Mouse (Mus musculus): ENCODE measurements around the gene Six1.
"Not testable (repeated sequence)": the region's sequence is repeated elsewhere in the genome, so short reads cannot be mapped to it uniquely, and the experiment has no call there.

Six1 gene

DNA sequence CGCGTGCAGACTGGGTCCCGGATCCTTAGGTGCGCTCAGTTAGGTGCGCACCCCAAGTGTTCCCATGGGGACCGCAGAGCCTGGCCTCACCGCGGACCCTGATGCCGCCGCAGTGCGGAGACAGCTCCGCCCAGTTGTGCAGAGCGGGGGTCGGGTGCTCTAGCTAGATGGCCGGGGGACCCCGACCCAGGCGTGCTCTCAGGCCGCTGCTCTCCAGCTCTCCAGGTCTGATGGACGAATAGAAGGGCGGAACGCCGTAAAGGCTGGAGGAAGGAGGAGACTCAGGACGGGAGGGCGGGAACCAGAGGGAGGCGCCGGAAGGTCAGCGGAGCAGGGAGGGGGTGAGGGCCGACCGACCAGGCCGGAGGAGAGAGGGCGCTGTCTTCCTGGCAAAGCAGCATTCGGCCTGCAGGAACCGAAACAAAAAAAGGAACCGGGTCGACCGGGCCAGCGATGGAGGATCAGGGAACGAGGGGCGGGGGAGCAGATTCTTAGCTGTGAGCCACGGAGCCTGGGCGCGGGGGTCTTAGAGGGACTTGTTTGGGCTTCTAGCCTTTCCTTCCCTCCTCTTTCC, at the start of gene Six1:
Six1 (minus strand) TSS at position 220 of the 574 bp plus-strand sequence.
- no peak for DNase-seq (ENCODE audit: low spot score in 2 of 2)

DNA sequence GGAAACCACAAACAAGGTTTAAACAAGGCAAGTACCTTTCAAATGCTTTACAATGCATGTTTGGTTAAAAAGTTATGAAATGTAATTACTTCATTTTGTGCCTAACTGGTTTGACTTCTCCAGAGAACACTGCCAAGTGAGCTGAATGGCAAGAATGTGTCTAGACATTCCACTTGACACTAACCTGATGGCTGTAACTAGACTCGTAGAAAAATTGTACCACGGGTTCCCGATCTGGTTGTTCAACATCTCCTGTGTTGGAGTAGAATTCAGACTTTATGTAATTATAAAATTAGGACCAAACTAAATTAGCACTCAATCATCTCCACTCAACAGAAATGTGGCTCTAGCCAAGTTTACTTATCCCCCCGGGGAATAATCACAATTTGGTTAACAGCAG, 44.9 kb upstream of the Six1 start:
- DNase-seq (ENCODE audit: low spot score in 2 of 2): no peak

DNA sequence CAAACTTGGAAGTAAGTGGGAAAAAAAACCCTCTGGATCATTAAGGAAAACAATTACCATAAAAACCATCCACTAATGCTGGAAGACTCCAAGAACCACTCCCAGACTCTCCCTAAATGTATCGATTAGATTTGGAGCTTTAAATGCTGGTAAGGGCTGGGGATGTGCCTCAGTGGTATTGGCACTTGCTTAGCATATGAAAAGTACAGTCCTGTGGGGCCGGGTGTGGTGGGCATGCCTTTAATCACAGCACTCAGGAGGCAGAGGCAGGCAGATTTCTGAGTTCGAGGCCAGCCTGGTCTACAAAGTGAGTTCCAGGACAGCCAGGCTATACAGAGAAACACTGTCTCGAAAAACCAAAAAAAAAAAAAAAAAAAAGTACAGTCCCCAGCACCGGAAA, 42.5 kb upstream of the Six1 start:
- DNase-seq (ENCODE audit: low spot score in 2 of 2): not testable (repeated sequence)

DNA sequence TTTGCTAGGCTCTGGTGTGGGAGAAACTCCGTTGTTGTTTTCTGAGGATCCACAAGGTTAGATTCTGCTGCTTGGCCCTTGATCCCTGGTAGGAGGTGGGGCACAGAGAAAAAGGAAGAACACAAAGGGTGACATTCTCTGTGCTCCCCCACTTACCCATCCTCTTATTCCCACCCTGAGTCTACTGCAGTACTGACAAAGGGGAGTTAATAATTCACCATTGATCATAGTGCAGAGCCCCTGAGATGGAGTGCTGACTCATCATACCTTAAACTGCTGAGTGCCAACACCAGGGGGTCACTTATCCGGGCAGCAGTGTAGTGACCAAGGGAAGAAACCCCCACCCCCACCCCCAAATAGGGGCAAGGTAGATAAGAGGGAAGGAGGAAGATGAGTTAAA, 40.9 kb upstream of the Six1 start:
- no peak for DNase-seq (ENCODE audit: low spot score in 2 of 2)

DNA sequence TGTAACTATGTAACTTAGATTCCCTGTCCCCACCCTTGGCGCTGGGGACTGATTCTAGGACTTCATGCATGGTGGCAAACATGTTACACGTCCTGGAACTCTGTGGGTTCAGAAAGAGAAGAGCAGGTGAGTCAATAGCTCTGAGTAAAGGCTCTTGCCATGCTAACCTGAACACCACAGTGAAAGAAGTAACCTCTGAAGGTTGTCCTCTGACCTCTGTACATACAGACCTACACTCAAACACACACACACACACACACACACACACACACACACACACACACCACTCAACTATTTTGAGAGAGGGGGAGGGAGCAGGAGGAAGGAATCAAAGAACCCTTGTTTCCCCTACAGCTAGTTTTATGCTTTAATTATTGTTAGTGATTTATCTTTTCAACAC, 40.5 kb upstream of the Six1 start:
- no peak for DNase-seq (ENCODE audit: low spot score in 2 of 2)

DNA sequence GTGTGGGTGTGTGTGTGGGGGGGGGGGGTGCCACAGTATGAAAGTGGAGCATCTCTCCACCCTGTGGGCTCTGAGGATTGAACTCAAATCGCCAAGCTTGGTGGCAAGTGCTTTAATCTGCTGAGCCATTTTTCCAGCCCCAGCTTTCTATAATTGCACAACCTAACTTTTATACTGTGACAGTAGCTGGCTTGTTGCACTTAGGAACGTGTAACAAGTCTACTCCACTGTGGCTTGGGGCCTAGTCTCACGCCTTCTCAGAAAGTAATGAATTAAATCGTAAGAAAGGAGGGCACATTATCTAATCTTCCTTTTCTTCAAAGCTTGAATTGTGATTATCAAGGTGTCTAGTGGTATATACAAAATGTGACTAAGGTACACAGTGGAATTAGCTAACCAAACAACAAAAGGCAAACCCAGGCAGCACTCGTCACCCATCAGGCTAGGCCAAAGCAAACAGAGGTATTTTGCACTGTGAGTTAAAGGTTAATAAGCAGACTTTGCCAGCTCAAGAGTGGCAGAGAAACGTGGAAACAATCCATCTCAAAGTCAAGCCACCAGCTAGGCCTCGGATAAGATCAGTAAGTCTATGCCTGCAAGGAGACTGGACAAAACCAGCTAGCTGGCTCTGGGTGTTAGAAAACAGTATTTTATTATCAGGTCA, 37.1 kb upstream of the Six1 start:
- no peak for DNase-seq (ENCODE audit: low spot score in 2 of 2)

DNA sequence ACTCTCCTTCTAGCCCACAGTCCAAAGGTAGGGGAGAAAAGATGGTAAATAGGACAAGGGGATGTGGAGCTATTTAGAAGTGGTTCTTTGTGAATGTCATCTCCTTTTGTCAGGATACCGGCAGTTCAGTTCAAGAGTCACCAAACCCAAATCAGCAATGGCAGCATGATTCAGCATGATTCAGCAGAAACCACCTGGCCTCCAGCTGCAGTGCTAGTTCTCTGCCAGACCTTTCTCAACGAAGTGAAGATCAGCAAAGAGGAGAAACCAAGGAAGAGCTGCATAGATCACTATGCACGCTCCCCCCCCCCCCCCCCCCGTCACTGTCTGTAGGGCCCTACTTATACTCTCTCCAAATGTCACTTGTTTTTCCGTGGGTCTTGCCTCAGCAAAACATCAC, 35.2 kb upstream of the Six1 start:
- peak in 1 of 2 experiments; percentile 39 for DNase-seq (ENCODE audit: low spot score in 2 of 2)

- no peak for DNase-seq (ENCODE audit: low spot score in 2 of 2)
These were observed 34.8 kb upstream of the Six1 start for GRCm38 (mm10) chr12:73088500-73088899.

DNA sequence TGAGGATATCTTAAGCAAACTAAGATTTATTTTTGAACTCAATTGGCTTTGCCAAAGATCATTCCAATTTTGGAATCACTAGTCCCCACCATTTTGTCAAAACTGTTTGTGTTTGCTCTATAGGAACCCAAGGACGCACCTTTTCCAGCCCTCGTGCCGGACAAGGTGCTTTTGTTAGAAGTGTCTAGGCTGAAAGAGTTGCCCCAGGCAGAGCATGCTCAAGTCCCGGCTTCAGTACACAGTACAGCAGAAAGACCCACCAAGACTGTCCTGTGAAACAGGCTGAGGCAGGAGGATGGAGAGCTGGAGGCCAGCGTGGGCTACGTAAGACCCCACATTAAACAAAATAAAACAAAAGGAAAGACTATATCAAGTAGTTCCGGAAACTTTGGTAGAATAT, 33.4 kb upstream of the Six1 start:
- DNase-seq (ENCODE audit: low spot score in 2 of 2): no peak

GRCm38 (mm10) chr12:73085739-73086630, 32.3 kb upstream of the Six1 start:
- no peak for DNase-seq (ENCODE audit: low spot score in 2 of 2)

GRCm38 (mm10) chr12:73083773-73084172, 30.1 kb upstream of the Six1 start:
- no peak for DNase-seq (ENCODE audit: low spot score in 2 of 2)

DNA sequence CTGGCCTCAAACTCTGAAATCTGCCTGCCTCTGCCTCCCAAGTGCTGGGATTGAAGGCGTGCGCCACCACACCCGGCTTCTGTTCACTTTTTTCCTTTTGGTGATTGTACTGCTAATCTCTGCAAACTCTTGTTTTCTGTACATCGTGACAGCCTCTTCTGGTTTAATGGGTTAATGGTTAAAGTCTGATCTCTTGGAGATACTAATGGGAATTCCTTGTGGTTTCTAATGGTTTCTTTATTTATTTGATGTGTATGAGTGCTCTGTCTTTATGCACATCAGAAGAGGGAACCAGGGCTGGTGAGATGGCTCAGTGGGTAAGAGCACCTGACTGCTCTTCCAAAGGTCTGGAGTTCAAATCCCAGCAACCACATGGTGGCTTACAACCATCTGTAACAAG, 28.1 kb upstream of the Six1 start:
- DNase-seq (ENCODE audit: low spot score in 2 of 2): not testable (repeated sequence)

DNA sequence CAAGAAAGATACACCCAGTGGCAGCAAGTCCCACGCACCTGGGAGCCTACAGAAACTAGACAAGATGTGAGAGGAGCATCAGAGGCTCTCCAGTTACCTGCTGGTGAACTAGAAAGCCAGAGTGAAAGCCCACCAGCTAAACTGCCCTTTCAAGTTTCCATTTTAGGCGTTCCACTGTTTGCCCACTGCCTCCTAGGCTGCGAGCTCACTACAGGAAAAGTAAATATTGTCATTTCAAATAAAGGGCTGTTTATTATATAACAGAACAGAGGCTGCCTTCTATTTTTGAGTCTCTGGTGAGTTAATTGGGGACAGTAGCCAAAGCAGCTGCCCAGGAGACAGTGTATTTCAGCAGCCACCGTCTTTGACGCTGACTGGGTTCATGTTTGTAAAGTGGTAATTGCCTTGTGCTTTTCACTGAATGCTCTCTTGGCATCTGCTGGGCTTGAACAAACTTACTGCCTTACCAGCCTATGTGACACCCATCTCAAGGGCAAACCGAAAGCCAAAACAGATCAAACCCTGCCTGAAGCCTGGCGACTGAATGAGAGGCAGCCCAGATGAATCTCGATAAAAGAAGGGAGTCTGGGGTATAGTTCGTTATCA, 7.2 kb upstream of the Six1 start:
- DNase-seq (ENCODE audit: low spot score in 2 of 2): no peak

GRCm38 (mm10) chr12:73057492-73057891, 3.8 kb upstream of the Six1 start:
- DNase-seq (ENCODE audit: low spot score in 2 of 2): no peak

DNA sequence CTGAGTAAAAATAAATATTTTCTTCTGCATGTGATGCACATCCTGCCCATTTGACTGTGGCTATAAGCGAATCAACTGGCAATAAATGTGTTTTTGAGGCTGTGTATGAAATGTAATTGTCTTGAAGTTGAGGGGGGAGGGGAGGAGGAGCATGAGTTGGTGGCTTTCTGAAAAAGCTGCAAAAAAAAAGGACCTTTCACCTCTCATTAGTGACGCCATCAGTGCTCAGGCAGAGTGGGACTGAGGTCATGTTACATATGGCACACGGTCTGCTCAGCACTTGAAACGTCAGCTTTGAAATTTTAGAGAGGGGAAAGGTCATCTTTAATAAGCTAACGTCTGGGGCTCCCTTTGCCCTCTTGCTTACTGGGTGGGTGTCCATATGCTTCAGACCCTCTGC, 1.8 kb upstream of the Six1 start:
- DNase-seq (ENCODE audit: low spot score in 2 of 2): no peak

DNA sequence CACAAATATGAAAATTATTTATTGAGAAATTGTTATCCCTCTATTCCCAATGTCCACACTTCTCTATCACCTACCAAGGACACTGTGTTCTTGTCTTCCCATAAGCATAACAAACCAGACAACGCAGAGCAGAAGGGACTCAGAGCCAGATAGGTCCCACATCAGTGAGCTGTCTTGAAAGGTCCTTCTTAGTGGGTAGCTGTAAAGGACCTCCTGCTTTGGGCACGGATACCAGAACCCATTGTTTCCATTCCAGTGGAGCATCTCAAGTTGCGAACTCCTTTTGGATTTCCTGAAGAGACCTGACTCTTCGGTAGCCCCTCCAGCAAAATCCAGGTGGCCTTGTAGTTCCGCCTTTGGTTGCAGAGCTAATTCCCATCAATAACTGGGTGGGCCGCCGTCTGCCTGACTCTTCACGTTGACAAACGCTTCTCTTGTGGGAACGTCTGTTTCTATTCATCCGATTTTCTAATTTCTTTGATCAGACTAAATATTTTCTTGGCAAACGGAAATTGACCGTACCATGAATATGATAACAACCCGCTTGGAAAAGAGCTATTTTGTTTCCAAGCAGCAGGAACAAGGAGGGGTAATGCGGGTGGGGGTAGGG, 994 bp upstream of the Six1 start:
- no peak for DNase-seq (ENCODE audit: low spot score in 2 of 2)

DNA sequence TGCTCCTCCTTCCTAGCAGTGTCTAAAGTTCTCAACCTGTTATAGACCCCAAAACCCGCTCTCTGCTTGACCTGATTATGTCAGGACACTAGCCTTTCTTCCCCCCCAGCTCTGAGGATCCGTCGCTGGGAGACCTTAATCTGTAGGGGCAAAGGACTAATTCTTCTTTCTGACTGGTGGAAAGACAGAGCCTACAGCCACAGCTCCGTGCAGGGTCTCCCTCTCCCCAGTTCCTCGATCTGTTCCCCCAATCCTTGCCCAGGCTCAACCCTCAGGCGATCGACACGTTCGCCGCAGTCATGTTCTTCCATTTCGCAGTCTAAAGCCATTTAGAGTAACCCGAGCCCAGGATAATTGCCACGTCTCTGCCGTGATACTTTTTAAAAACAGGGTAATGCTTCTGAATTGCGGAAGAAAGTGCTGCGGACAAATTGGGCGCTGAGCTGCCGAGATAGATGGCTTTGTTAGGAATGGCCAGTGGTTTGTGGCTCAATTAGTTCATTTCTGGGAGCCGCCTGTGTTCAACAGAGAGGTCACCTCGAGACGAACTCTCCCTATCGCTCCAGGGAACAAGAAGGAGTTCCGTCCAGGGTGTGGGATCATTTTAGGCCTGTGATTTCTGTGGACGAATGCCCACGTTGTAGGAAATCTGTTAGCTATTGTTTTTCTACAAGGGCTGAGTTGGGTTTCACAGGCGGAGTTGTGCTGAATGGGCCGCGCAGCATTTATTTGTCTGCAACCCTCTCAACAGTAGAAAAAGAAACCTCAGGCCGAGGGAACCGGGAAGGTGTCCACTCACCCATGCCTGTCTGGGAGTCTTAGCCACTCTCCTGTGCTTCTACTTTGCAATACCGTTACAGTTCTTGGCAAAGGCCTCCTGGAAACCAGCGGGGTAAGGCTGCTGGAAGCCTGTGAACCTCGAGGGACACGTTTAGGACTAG, 766 bp downstream of the Six1 start:
- DNase-seq (ENCODE audit: low spot score in 2 of 2): no peak

DNA sequence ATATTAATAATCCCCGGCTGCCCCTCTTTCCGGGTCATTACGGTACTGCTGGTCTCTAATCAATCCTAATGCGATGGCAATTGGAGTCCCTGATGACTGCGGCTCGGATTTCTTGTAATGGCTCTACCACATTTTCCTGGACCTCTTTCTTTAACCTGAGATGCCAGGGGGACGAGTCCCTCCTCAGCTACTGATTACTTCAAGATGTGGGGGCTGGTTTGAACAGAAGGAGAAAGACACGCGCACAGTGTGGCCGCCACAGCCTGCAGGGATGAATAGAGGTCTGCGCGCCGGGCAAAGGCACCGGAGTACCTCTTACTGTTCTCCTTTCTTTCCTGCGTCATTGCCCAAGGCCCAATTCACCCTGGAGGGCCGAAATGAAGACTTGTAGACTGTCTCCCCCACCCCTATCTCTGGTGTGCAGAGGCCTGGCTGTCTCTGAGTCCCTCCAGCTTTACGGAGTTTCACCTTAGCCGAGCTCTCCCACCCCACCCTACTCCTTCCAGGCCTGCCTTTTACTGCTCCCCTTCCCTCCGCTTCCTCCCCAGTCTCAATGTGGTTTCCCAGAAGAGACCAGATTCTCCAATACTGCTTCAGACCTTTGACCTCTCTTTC, 1.5 kb downstream of the Six1 start:
- DNase-seq (ENCODE audit: low spot score in 2 of 2): no peak

DNA sequence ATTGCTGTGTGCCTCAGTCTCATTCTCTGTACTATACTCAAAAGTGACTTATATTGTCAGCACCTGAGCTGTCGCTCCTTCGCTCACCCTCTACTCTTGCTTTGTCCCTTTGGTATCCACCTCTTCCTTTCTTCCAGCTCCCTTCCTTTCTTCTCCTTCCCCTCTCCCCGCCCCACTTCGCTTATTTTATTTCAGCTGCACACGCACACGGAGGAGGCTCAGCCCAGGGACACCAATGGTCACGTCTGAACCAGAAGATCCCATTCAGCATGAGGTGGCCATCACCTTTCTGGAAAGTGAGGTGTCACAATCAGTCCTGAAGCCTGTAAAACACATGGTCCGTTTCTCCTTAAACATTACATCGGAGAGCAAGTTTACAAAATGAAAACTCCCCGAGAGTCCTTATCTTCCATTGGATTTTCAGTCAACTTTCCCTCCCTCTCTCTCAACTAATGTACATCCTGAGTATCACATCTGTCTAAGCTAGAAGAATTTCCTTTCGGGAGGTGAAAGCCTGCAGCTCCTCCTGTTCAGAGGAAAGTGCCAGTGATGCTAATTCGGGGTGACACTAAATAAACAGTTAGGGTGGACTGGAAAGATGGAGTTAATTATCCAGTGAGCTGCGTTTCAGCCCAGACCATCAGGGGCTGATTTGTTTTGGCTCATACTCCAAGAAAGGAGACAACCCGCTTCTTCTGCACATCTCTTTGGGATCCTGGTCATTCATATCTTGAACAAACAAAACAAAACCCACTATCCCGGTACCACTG, 2.7 kb downstream of the Six1 start:
- no peak for DNase-seq (ENCODE audit: low spot score in 2 of 2)

- DNase-seq (ENCODE audit: low spot score in 2 of 2): no peak
These were observed 3.4 kb downstream of the Six1 start for GRCm38 (mm10) chr12:73050305-73050704.

All from spleen, postnatal 10 days (tissue).